Mouse (Mus musculus) C2C12 (cell line): Measurements from ENCODE around the gene Vmn2r19. TPM values are rescaled to one million over a fixed set of nuclear protein-coding genes. Genes with fewer than 3 reads are reported as not detected.

ENCODE experiments used
- H3K27me3 ChIP-seq: one replicate; pipeline ENCODE4 v1.6.1; 2011; ENCODE audit not compliant: control insufficient read depth, insufficient read depth, insufficient read length
- H3K36me3 ChIP-seq: one replicate; pipeline ENCODE4 v1.6.1; 2011; ENCODE audit not compliant: control insufficient read depth, insufficient read depth
- H3K4me3 ChIP-seq: one replicate; pipeline ENCODE4 v1.5.1; 2011; ENCODE audit warnings: mild to moderate bottlenecking, control low read depth; ENCODE audit not compliant: poor library complexity, insufficient read depth, severe bottlenecking
- H3K79me2 ChIP-seq: one replicate; pipeline ENCODE4 v1.6.1; 2011; ENCODE audit not compliant: control insufficient read depth, insufficient read depth
- H3K79me3 ChIP-seq: one replicate; pipeline ENCODE4 v1.6.1; 2011; ENCODE audit warnings: low read depth, control low read depth
- H3ac ChIP-seq: one replicate; pipeline ENCODE3; 2011; ENCODE audit warnings: low read depth; ENCODE audit not compliant: control insufficient read depth, insufficient read length
- CEBPB ChIP-seq: IDR thresholded peaks from one replicate; pipeline ENCODE4 v1.6.1; 2011; ENCODE audit warnings: low read depth, mild to moderate bottlenecking, control low read depth, moderate library complexity
- CTCF ChIP-seq: IDR thresholded peaks from one replicate; pipeline ENCODE4 v1.5.1; 2011; ENCODE audit not compliant: control insufficient read depth, insufficient read depth, insufficient read length
- FOSL1 ChIP-seq: IDR thresholded peaks from one replicate; pipeline ENCODE4 v1.8.0; 2011; ENCODE audit warnings: mild to moderate bottlenecking, low read length; ENCODE audit not compliant: poor library complexity, insufficient read depth, severe bottlenecking
- MAX ChIP-seq: IDR thresholded peaks from one replicate; pipeline ENCODE4 v1.6.1; 2011; ENCODE audit warnings: mild to moderate bottlenecking, control low read depth
- MYOD1 ChIP-seq: IDR thresholded peaks from one replicate; pipeline ENCODE4 v1.6.1; 2011; ENCODE audit warnings: low read depth; ENCODE audit not compliant: control insufficient read depth, insufficient read length
- MYOG ChIP-seq: IDR thresholded peaks from one replicate; pipeline ENCODE4 v1.6.1; 2011; ENCODE audit not compliant: control insufficient read depth, insufficient read length; ENCODE audit errors: extremely low read depth
- USF1 ChIP-seq: IDR thresholded peaks from one replicate; pipeline ENCODE4 v1.6.1; 2011; ENCODE audit warnings: low read depth, mild to moderate bottlenecking, control low read depth, moderate library complexity
- long read RNA-seq, 2 experiments: library from polyadenylated mRNA; unstranded; transcript quantifications; one replicate each; pipeline ENCODE4 v2.0.0; 2019 to 2020
- polyA plus RNA-seq: library from polyadenylated mRNA; unstranded; fragments of >200 nt; fragmentation: generic; extraction: Trizol; gene quantifications from one replicate; pipeline ENCODE4 v1.2.1, GENCODE M21; 2012; ENCODE audit warnings: missing spikeins

The Vmn2r19 gene
- polyA plus RNA-seq = not detected
- long read RNA-seq, experiment 1 = 0 reads
- long read RNA-seq, experiment 2 = 0 reads

- Histone ChIP-seq H3K79me3 (no peaks in the 10 kb centered on the region), H3K4me3 (no peak within 1 kb of the TSS), H3K79me2 (no peaks in the 10 kb centered on the region), H3ac (no peak within 1 kb of the TSS), H3K36me3 (no peaks in the 10 kb centered on the region), H3K27me3 (no peaks in the 10 kb centered on the region)
- TF ChIP-seq FOSL1 = no peak
- no peak for TF ChIP-seq MYOG
Observed at GRCm38 (mm10) chr6:123308033-123308432, at the start of gene Vmn2r19. TSS of gene Vmn2r19 (plus strand) at chr6:123308333.

- TF ChIP-seq CTCF = no peak
- TF ChIP-seq CEBPB = no peak
- no peak for TF ChIP-seq MYOD1
- no peak for TF ChIP-seq USF1
- no peak for TF ChIP-seq MYOG
- TF ChIP-seq MAX = no peak
- TF ChIP-seq FOSL1 = no peak
- H3K4me3 ChIP-seq = no peak overlapping the region
- H3K27me3 ChIP-seq = no peaks in the 10 kb centered on the region
- H3ac ChIP-seq = no peak overlapping the region
- no peaks in the 10 kb centered on the region for H3K36me3 ChIP-seq
- H3K79me3 ChIP-seq = no peaks in the 10 kb centered on the region
- H3K79me2 ChIP-seq = no peaks in the 10 kb centered on the region
Observed at GRCm38 (mm10) chr6:123258946-123259345, 49.2 kb upstream of the Vmn2r19 start.

- Histone ChIP-seq H3ac (no peak overlapping the region), H3K79me3 (no peaks in the 10 kb centered on the region), H3K79me2 (no peaks in the 10 kb centered on the region), H3K36me3 (no peaks in the 10 kb centered on the region), H3K27me3 (no peaks in the 10 kb centered on the region), H3K4me3 (no peak overlapping the region)
- TF ChIP-seq MAX (no peak), MYOD1 (no peak), USF1 (no peak), CEBPB (no peak), CTCF (no peak), MYOG (no peak), FOSL1 (no peak)
Observed at GRCm38 (mm10) chr6:123259889-123260603, 48.1 kb upstream of the Vmn2r19 start.

- Histone ChIP-seq H3K36me3 (no peaks in the 10 kb centered on the region), H3ac (no peak overlapping the region), H3K27me3 (no peaks in the 10 kb centered on the region), H3K79me3 (no peaks in the 10 kb centered on the region), H3K4me3 (no peak overlapping the region), H3K79me2 (no peaks in the 10 kb centered on the region)
- TF ChIP-seq CEBPB (no peak), MYOD1 (no peak), MYOG (no peak), MAX (no peak), FOSL1 (no peak), USF1 (no peak), CTCF (no peak)
Observed at GRCm38 (mm10) chr6:123260868-123261267, 47.3 kb upstream of the Vmn2r19 start.

- no peak within 1 kb of the TSS for H3K4me3 ChIP-seq
- no peaks in the 10 kb centered on the region for H3K79me2 ChIP-seq
- no peaks in the 10 kb centered on the region for H3K27me3 ChIP-seq
- no peaks in the 10 kb centered on the region for H3K79me3 ChIP-seq
- H3ac ChIP-seq = no peak within 1 kb of the TSS
- no peak for TF ChIP-seq FOSL1
- TF ChIP-seq MYOD1 = no peak
- no peak for TF ChIP-seq MAX
- no peak for TF ChIP-seq CEBPB
- no peak for TF ChIP-seq CTCF
- TF ChIP-seq MYOG = no peak
- no peak for TF ChIP-seq USF1
- no peaks in the 10 kb centered on the region for H3K36me3 ChIP-seq
Observed at GRCm38 (mm10) chr6:123261555-123262161, 46.5 kb upstream of the Vmn2r19 start, which contains the start of gene Clec4d. TSS of gene Clec4d (plus strand) at chr6:123262111.

GRCm38 (mm10) chr6:123264194-123264593 lies 43.9 kb upstream of the Vmn2r19 start:
- TF ChIP-seq CEBPB (no peak), MYOD1 (no peak), CTCF (no peak), FOSL1 (no peak), MYOG (no peak), USF1 (no peak), MAX (no peak)
- Histone ChIP-seq H3K4me3 (no peak overlapping the region), H3ac (no peak overlapping the region), H3K79me3 (no peaks in the 10 kb centered on the region), H3K79me2 (no peaks in the 10 kb centered on the region), H3K27me3 (no peaks in the 10 kb centered on the region), H3K36me3 (no peaks in the 10 kb centered on the region)
